Mouse (Mus musculus): ENCODE results near the gene Krt25.

Gene Krt25

DNA sequence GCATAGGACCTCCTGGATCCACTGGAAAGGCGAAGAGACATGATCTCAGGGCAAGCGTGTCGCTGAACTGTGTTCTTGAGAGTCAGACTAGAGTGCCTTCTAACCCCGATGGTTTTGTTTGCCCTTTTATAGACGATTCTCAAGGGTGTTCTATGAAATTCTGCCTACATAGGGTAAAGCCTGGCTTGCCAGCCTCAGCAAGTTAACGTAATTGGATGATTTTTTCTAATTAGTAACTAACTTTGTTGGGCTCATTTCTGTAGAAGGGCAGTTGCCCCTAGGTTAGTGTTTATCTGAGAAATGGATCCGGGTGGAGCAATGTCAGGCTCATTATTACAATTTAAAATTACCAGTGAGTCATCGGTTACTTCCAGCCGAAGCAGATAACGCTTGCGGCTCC lies at the start of gene Krt25:
Gene Krt25, minus strand, starts transcription at position 101 of the 400 bp plus-strand sequence.
- no peak for DNase-seq (ENCODE audit: low spot score)

DNA sequence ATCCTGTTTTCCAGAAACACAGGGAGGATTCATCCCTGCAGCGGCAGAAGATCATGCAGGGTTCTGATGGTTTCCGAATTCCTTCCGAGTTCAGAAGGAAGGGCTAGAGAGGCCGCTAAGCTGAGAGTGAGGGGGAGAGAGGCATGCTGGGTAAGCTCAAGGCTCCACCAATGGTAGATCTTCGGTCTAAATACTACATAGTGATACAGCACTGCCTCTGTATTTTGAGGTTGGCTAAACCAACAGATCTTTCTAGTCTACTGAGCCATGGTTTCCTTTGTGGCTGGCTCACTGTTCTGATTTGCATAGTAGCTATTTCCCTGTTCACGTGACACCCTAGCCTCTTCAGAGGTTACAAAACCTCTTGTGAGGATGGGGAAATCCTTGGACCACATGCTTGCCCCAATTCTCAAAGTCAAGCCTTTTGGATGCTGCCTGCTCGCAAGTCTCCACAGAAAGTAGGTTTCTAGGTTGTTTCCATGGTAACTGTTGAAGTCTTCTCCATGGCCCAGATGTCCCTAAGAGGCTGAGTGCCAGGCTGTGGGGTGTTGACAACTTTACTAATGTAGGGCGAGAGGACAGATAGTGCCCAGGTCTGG lies 47.2 kb upstream of the Krt25 start:
- DNase-seq (ENCODE audit: low spot score): peak; percentile 13

DNA sequence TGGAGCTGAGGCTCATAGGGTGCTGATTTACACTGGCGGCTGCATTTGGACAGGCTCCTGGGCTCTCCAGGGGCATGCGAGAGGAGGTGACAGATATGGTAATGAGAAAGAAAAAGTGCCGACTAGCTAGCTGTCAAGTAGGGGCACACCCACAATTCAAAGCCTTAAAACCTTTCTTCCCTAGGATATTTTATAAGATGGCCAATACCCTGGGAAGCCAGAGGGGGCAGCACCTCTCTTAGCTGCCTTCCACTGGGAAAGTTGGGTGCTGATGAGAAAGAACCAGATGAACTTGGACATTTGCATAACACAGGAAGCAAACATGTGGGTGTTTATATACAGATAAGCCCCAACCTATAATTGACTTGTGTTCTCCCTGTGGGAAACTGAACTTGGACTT lies 46.5 kb upstream of the Krt25 start:
- DNase-seq (ENCODE audit: low spot score): no peak

DNA sequence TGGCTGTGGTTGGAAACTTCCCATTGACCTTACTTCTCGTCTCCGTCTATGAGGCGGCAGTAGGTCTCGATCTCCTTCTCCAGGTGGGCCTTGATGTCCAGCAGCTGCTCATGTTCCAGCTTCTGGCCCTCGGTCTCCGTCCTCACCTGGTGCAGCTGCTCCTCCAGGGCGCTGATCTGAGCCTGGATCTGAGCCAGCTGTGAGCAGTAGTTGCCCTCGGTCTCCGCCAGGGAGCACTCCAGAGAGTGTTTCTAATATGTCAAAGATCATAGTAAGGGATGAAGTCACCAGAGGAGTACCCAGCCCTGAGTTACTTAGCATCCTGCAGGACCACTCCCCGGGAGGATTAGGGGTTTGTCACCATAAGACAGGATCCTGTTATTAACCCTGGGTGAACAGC lies 44.0 kb upstream of the Krt25 start:
- no peak for DNase-seq (ENCODE audit: low spot score)

DNA sequence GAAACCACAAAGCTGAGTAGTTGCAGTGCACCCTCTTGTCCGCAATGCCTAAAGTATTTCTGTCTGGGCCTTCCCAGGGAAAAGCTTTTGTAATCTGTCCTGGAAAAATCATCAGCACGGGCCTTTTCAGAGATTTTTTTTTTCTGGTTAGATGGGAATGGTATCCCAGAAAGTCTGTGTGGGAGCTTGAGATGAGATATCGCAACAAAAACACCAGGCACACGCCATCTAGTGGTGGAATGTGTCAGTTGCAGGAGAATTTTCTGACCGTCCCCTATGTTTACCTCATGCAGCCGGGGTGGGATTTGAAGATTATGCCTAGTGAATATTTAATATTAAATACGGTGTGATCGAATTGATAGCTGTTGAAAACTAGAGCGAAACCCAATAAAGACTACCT lies 41.7 kb upstream of the Krt25 start:
- DNase-seq (ENCODE audit: low spot score): no peak

DNA sequence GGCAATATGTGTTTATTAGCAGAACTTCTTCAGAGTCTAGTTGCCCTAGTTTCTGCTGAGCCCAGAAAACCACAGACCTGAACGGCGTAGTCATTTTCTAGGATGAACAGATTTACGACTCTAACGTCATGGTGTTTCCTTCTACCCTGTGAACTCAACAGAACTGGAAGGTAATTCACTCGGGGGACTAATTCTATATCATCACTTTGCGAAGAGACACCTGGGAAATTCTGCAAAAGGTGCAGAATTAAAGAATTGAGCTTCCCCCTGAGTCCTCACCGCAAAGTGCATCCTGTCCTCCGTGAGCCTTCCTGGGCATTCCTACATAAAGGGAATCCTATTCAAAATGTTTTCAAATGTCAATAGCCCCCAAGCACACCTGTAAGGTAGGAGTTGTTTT lies 38.7 kb upstream of the Krt25 start:
- no peak for DNase-seq (ENCODE audit: low spot score)

DNA sequence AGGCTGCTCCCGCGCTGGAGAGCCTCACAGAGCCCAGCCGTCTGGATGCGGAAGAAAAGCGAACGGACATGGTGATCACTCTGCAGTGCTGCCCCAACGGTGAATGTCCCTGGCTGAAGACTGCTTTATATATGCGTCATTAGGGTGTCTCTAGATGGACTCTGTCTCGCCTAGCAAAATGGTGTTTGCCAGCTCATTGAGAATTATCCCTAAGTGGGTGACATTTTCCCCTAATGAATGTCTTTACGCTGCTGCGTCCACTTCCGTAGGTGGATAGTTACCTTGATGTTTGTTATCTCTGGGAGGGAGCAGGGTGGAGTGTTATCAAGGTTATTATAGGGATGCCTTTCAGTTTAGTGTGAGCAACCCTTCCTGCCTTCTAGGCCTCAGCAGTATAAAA lies 28.3 kb upstream of the Krt25 start, which contains the start of gene Krt27:
Gene Krt27, minus strand, starts transcription at position 101 of the 400 bp plus-strand sequence.
- DNase-seq (ENCODE audit: low spot score): no peak

DNA sequence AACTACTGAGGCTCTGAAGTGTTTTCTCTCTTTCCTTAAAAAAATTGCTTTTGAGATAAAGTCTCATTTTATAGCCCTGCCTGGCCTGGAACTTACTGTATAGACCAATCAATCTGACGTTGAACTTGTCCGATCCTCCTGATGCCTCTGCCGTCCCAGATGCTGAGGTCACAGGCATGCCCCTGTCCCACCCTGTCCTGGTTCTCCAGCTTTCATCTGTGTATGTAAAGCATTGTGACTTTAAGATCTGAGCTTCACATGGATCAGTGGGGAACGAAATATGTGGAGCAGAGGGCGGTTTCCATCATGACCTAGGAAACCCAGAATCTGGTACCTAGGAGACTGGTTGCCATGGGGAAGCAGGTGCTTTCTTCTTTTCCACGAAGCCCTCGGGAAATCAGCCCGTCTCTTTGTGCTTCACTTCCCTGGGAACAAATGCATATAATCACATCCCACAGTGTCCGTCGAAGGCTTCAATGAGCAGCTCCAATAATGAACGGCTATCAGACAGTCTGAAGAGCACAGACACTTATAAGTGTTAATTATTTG lies 16.6 kb upstream of the Krt25 start:
- no peak for DNase-seq (ENCODE audit: low spot score)

DNA sequence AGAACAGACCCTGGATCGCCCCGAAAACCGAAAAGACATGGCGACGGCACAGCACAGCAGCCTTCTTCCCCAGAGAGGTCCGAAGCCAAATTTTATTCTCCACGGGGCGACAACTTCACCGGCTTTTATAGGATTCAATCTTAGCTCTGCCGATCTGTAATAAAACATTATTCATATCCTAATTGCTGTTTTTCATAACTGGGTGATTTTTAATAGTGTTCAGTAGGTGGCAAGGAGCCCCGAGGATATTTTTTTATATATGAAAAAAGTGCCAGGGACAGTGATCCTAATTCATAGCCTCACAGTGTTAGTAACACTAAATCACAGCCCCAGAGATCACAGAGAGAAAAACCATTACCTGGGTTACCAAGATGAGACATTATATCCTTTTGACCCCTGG lies 15.1 kb upstream of the Krt25 start, which contains the start of gene Krt26:
Gene Krt26, minus strand, starts transcription at position 101 of the 400 bp plus-strand sequence.
- no peak for DNase-seq (ENCODE audit: low spot score)

DNA sequence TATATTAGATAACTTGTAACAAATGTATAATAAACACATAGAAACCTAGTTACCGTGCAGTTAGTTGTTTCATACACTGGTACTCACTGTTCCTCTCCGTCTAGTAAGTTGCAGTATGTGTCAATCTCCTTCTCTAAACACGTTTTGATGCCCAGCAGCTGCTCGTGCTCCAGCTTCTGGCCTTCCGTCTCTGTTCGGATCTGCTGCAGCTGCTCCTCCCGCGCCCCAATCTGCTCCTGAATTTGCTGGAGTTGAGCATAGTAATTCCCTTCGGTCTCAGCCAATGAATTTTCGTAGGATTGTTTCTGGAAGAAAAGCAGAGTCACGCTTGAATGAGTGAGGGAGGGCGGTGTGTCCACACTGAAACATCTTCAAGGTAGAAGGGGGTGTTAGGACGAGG lies 10.7 kb upstream of the Krt25 start:
- DNase-seq (ENCODE audit: low spot score): no peak

DNA sequence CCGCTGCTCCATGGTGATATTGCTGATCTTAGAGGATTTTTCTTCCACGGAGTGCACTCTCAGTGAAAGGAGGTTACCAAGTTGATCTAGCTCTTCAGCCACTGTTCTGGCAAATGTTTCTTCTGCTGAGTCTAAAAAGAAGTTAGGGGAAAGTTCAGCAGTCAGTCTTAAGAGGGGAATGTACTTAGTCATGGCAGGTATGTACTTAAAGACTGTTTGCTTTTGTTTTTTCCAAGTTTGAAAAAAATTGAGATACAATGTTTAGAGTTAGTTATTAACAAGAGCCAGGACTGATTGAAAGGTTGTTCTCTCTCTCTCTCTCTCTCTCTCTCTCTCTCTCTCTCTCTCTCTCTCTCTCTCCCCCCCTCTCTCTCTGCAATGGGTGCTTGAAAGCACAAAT lies 6.9 kb upstream of the Krt25 start:
- no peak for DNase-seq (ENCODE audit: low spot score)

DNA sequence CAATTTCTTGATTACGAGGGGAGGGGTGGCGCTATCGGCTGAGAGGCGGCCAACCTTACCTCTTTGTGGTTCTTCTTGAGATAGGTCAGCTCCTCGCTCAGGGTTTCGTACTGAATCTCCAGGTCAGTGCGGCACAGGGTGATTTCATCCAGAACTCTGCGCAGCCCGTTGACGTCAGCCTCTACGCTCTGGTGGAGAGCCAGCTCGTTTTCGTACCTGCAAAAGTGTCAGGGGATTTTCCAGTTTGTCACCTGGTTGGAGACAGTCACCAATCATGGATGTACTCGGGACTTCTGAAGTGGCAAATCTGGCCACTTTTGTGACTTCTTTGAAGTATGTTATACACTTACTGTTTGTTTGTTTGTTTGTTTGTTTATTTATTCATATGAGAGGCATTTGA lies 1.7 kb downstream of the Krt25 start:
- DNase-seq (ENCODE audit: low spot score): no peak

DNA sequence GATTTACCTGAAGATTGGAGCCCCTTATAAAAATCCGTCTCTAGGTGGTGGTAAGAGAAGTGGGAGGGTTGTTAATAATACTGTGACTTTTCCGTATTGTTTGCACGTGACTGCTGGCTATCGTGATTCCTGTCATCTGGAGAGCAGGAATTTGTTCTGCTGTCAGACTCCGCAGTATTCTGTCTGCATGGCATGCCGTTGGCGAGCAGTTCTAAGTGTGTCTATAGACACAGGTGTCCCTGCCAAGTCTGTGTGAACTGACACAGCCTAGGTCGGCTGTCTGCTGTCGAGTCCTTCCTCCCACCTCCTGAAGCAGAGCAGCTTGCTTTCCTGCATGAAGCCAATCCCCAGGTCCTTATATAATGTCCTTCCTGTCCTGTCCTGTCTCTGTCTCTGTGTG lies 3.6 kb downstream of the Krt25 start:
- DNase-seq (ENCODE audit: low spot score): no peak

DNA sequence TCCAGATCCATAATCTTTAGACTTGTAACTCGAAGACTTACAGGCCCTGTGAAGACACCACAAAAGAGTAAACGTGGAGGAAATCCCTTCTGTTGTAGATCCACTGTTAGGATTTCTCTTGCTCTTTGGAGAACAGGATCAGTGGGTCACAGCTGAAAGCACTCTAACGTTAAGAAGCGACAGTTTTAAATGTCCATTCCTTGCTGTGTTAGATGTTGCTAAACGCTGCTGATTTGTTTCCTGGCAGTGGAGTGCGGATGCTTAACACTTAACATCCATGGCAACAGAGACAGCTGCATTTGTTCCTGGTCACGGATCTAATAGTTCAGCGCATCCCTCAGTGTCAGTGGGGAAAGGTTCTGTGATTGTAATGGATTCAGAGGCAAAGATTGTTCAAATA lies 6.2 kb downstream of the Krt25 start:
- DNase-seq (ENCODE audit: low spot score): no peak

DNA sequence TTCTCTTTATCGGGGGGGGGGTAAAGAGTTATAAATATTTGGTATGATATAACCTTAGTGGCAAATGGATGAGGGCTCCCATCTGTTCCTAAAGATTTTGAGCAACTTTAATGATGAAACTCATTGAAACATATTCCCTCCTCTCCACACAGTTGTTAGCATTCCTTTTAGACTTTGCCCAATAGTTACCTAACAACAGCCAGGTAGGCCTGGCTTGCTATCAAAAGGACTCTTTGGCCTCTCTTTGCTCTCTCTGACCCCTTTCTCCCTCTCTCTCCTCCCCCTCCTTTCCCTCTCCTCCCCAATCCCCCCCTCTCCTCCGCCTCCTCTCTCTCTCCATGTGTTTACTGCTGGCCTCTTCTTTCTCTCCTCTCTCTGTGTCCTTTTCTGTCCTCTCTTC lies 8.2 kb downstream of the Krt25 start:
- DNase-seq (ENCODE audit: low spot score): no peak

DNA sequence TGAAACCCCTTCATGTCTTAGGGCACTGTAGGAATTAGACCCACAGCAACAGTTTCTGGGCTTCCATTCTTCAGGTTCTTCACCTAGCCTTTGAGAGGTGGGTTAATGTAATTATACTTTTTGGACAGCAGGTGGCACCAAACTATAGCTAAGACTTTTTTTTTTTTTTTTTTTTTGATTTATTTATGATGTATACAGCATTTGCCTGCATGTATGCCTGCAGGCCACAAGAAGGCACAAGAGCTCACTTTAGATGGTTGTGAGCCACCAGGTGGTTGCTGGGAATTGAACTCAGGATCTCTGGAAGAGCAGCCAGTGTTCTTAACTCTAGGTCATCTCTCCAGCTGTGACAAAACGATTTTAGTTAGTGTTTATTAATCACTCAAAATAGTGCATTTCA lies 11.9 kb downstream of the Krt25 start:
- DNase-seq (ENCODE audit: low spot score): peak; percentile 3

DNA sequence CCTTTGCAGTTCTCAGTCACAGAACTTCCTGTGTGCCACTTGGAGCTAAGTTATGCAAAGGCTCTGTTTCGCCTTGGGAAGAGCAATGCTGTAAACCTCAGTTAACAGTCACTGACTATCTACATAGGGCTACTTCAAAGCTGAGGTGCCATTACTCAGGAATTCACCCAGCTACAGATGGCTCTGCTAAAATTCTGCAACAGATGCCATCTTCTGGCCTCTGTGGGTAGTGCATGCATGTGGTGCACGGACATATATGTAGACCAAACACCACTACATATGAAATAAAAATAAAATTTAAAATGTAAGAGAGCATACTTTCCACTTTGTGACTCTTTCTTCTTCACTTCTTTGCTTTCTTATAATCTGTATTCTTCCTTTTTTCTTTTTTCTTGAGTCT lies 15.2 kb downstream of the Krt25 start:
- peak; percentile 50 for DNase-seq (ENCODE audit: low spot score)

DNA sequence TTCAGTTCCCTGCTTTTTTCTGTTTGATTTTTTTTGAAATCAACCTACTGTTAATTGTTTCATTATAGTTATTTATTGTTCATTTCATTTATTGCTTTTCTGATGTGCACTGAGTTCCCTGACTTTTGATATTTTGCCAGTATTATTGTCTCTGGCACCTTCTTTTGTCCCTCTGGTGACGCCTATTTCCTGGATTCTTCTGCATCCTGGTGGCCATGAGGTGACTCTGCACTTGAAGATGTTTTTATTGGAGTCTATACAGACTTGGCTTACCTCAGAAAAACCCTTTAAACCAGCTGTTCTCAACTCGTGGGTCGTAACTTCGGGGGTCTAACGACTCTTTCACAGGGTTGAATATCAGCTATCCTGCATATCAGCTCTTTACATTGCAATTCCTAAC lies 27.7 kb downstream of the Krt25 start:
- DNase-seq (ENCODE audit: low spot score): no peak

DNA sequence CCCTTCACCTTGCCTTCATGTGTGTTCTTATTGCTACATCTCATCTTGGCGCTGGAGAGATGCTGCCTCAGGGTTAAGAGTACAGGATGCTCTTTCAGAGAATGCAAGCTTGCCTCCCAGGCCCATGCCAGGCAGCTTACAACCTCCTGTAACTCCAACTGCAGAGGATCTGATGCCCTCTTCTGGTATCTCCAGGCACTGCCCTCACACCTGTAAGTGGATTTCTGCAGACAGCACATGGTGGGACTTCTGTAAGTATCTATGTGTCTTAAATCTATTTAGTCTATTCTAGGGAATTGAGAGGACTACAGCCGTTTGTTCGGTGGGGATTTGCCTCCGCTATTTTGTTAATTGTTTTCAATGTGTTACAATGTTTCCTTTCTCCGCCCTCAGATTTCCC lies 29.9 kb downstream of the Krt25 start:
- DNase-seq (ENCODE audit: low spot score): peak; percentile 34

DNA sequence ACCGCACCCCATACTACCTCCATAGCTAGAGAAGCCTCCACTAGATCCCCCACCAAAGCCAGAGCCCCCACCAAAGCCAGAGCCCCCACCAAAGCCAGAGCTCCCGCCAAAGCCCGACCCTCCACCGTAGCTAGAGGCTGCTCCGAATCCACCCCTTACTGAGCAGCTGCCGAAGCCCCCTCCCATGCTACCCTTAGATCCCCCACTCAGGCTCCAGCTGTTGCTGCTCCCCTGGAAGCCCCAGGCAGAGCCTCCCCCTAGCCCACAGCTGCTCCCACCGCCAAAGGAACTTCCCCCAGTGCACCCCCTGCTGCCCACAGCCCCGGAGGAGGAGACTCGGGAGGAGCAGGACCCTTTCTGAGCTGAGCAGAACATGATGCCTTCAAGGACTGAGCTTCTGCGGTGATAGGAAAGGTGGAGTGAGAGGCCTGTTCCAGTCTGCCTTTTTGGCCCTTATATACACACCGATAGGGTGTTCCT lies 37.9 kb downstream of the Krt25 start, which contains the start of gene Krt24:
Gene Krt24, minus strand, starts transcription at position 430 of the 480 bp plus-strand sequence.
- DNase-seq (ENCODE audit: low spot score): no peak

DNA sequence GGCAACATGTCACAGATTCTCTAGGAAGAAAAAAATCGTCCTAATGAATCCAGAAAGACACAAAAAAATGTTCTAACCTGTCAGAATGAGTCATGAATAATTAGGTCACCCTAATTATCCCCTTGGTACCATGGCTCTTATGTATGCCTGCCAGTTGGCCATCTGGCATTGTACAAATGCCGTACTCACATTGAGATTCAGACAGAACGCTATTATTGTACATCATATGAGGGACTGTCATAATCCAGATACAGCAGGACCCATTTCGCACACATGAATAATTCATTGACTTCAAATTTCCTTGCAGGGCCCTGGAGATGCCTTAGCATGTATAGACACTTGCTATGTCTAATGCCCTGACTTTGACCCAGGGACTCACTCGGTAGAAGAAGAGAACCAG lies 38.7 kb downstream of the Krt25 start:
- no peak for DNase-seq (ENCODE audit: low spot score)

DNA sequence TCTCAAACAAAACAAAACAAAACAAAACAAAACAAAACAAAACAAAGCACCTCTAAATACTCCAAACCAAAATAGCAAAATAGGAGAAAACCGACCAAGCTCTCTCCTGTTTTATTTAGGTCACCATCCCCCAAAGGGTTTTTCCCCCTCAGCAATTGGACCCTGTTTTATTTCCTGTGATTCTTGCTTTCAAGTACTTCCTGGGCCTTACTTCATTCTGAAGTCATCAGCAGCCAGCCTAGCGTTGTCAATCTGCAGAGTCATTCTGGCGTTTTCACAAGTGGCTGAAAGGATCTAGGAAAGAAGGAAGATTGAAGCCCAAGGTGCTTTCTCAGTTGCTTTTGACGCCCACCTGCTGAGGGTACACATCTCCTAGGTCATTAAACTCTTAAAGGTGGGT lies 39.4 kb downstream of the Krt25 start:
- DNase-seq (ENCODE audit: low spot score): no peak

DNA sequence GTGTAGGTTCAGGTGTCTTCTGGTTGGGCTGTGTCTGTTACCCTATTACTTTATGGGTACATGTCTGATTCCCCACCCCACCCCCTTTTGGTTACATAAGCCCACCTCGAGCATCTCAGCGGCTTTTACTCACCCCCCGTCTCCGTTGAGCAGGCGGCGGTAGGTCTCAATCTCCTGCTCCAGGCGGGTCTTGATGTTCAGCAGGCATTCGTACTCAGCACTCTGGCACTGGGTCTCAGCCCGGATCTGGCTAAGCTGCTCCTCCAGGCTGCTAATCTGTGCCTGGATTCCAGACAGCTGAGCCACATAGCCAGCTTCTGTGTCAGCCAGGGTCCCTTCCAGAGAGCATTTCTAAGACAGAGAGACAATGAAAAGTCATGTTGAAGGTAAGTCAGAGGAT lies 41.6 kb downstream of the Krt25 start:
- no peak for DNase-seq (ENCODE audit: low spot score)

DNA sequence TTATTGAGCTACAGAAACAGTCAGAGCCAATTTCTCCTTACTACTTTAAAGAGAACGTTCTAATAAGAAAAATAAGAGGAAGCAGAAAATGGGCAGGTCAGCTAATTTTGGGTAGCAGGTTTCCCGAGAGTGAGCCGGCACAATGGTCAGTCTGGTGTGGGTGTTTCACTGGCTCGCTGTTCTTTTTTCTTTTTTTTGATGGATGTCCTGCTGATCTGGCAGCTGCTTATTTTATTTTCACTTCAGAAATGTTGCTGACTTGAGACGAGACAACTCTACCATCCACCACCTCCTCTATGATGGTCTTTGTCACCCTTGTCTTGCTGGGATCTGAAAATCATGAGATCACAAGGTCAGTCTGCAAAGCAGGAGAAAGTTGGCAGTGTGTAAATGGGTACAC lies 42.8 kb downstream of the Krt25 start:
- DNase-seq (ENCODE audit: low spot score): no peak
